Mouse (Mus musculus) cerebellum, postnatal 10 days (tissue): ENCODE measurements around the gene 1700037C18Rik.
"Not testable (repeated sequence)": the region's sequence is repeated elsewhere in the genome, so short reads cannot be mapped to it uniquely, and the experiment has no call there.

Experiments used
- DNase-seq, 2 experiments: peaks; one replicate each; pipeline ENCODE4 v3.0.0; 2021; ENCODE audit warnings: mixed read lengths in 2 of 2

The 1700037C18Rik gene

DNA sequence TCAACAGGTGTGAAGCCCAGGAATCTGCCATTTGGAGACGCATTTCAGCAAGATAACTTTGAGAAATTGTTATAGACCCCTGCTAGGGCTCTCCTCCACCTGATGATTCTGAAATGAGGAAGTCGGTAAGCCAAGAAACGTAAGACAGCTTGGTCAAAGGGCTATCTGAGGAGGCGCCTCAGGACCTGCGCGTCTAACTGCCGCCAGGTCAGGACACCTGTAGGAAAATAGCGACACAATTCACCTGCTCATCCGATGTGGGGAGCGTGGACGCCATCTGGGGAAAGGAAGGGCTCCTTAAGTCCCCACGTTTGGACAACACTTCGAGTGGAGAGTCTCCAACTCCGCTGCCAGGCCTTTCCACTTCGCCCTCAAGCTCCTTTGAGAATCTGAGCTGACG, 36.7 kb downstream of the 1700037C18Rik start:
- DNase-seq: no peak

- no peak for DNase-seq
Measured at GRCm38 (mm10) chr16:3859254-3859653, 49.2 kb downstream of the 1700037C18Rik start.

GRCm38 (mm10) chr16:3855776-3856175, 52.7 kb downstream of the 1700037C18Rik start:
- no peak for DNase-seq

DNA sequence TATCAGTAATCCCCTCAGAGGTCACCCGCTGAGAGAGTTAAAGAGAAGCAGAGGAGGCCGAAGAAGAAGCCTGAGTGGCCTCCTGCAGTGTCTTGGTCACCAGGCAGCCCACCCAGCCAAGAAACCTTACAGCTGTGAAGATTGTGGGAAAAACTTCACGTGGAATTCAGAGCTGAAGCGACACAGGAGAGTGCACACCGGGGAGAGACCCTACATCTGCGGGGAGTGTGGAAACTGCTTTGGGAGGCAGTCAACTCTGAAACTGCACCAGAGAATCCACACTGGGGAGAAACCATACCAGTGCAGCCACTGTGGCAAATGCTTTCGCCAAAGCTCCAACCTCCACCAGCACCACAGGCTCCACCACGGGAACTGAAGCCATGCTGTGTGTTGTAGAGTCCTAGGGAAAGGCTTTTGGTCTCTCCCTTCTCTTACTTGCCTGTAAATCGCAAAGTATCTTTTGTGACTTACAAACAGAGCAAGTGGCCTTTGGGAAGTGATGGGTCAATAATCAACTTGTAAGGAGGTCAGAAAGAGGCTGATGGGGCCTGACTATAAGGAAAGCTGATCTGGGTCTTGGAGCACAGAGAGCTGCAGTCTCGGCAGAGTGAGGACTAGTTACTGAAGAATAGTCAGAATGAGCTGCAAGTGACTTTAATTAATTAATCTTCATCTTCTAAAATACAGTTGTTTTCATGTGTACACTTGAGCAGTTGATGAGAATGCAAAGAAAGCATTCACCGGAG, 53.9 kb downstream of the 1700037C18Rik start:
- DNase-seq: no peak

- DNase-seq: peak in 1 of 2 experiments; percentile 24
Measured at GRCm38 (mm10) chr16:3852586-3852985, 55.9 kb downstream of the 1700037C18Rik start.

GRCm38 (mm10) chr16:3851301-3851700, 57.2 kb downstream of the 1700037C18Rik start:
- not testable (repeated sequence) for DNase-seq

DNA sequence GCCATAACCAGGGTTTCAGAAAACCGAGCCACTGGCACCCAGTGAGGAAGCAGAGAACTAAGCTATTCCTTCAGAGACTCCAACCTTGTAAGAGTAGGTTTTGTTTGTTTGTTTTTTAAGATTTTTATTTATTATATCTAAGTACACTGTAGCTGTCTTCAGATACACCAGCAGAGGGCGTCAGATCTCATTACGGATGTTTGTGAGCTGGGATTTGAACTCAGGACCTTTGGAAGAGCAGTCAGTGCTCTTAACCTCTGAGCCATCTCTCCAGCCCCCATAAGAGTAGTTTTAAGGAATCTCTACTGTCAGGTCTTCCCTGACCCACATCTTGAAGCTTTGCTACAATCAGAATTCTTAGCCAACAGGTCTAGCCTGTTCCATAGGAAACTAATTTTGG, 60.1 kb downstream of the 1700037C18Rik start:
- no peak for DNase-seq

DNA sequence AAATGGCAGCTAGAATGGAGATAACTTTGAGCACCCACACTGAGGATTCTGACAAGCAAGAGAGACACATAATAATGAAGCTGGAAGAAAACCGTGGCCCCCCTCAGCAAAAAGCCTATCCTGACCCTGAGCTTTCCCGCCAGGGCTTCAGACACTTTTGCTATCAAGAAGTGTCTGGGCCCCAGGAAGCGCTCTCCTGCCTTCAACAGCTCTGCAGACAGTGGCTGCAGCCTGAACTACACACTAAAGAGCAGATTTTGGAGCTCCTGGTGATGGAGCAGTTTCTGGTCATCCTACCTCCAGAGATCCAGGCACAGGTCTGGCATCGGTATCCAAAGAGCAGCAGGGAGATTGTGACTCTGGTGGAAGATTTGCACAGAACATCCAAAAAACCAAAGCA, 60.6 kb downstream of the 1700037C18Rik start:
- peak; percentile 12 for DNase-seq

DNA sequence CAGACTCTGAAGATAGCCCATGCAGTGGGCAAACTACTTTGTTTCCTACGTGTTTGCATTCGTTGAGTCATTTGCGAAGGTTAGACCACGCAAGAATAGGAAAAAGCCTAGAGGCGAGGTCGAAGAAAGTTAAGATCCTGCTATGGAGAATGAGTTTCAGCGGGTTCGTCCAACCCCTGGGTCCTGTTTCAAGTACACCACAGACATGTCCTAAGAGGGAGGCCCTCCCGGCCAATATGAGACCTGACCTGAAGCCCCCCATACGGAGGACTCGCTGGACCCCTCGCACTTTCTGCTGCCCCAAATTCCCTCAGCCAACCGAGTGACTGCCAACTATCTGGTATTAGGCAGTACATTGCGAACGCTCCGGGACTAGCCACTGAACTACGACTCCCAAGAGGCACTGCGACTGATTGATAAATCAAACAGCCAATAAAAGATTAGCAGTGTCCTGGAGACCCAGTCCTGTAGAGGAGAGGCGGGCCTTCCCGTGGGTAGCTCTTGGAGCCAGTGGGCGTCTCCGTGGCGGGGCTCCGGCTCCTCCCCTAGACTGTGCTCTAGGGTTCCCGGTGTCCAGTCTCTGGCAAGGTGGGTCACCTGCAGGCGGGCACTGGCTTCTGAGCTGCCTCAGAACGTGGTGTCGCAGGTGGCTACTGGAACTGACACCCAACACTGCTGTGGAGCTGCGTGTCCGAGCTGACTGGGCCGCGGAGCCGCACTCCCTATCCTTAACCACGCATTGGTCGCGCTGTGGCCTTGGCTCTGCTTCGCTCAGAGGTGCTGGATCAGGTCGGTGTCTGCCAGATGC, 61.6 kb downstream of the 1700037C18Rik start, which contains the start of gene Zfp174:
Zfp174 (plus strand) TSS at position 558 of the 808 bp plus-strand sequence.
- peak; percentile 94 to 96 for DNase-seq
